Mouse (Mus musculus) kidney, postnatal 4 days (tissue): Measurements from ENCODE around the gene Ror1.

Source experiments
- DNase-seq, 2 experiments: peaks; one replicate each; pipeline ENCODE4 v3.0.0; 2021; ENCODE audit warnings: mixed read lengths in 2 of 2

The Ror1 gene

GRCm38 (mm10) chr4:100118676-100119075, 23.1 kb downstream of the Ror1 start:
- peak; percentile 18 to 41 for DNase-seq

- no peak for DNase-seq
These were observed 23.8 kb downstream of the Ror1 start for GRCm38 (mm10) chr4:100119431-100119830.

- no peak for DNase-seq
These were observed 25.0 kb downstream of the Ror1 start for GRCm38 (mm10) chr4:100120547-100120946.

GRCm38 (mm10) chr4:100122436-100122835, 26.8 kb downstream of the Ror1 start:
- DNase-seq: no peak

GRCm38 (mm10) chr4:100123519-100123918, 27.9 kb downstream of the Ror1 start:
- DNase-seq: peak; percentile 31 to 69

GRCm38 (mm10) chr4:100124056-100124455, 28.5 kb downstream of the Ror1 start:
- DNase-seq: peak in 1 of 2 experiments; percentile 34

- no peak for DNase-seq
These were observed 29.3 kb downstream of the Ror1 start for GRCm38 (mm10) chr4:100124935-100125334.

- peak in 1 of 2 experiments; percentile 38 for DNase-seq
These were observed 31.1 kb downstream of the Ror1 start for GRCm38 (mm10) chr4:100126531-100127310.

GRCm38 (mm10) chr4:100128026-100128922, 32.7 kb downstream of the Ror1 start:
- no peak for DNase-seq

- DNase-seq: peak; percentile 22 to 26
These were observed 33.6 kb downstream of the Ror1 start for GRCm38 (mm10) chr4:100129201-100129600.

- peak; percentile 63 to 69 for DNase-seq
These were observed 35.3 kb downstream of the Ror1 start for GRCm38 (mm10) chr4:100130771-100131475.

- no peak for DNase-seq
These were observed 35.9 kb downstream of the Ror1 start for GRCm38 (mm10) chr4:100131488-100131887.

GRCm38 (mm10) chr4:100132261-100132660, 36.7 kb downstream of the Ror1 start:
- DNase-seq: no peak

GRCm38 (mm10) chr4:100136046-100136445, 40.5 kb downstream of the Ror1 start:
- no peak for DNase-seq

GRCm38 (mm10) chr4:100137102-100137835, 41.7 kb downstream of the Ror1 start:
- DNase-seq: no peak

GRCm38 (mm10) chr4:100141626-100142025, 46.0 kb downstream of the Ror1 start:
- DNase-seq: peak; percentile 17 to 31

- no peak for DNase-seq
These were observed 49.2 kb downstream of the Ror1 start for GRCm38 (mm10) chr4:100144744-100145143.

- no peak for DNase-seq
These were observed 55.2 kb downstream of the Ror1 start for GRCm38 (mm10) chr4:100150797-100151196.

GRCm38 (mm10) chr4:100154560-100155130, 59.1 kb downstream of the Ror1 start:
- DNase-seq: no peak

- DNase-seq: no peak
These were observed 60.1 kb downstream of the Ror1 start for GRCm38 (mm10) chr4:100155731-100156130.

GRCm38 (mm10) chr4:100158401-100158800, 62.8 kb downstream of the Ror1 start:
- DNase-seq: no peak

GRCm38 (mm10) chr4:100160156-100160555, 64.6 kb downstream of the Ror1 start:
- DNase-seq: no peak
